Mouse (Mus musculus): ENCODE measurements around the gene Kmt5a. TPM values are rescaled to one million over a fixed set of nuclear protein-coding genes. Genes with fewer than 3 reads are reported as not detected.
A peak's percentile ranks its signal among the peaks of the same experiment; 100 is the strongest.
"Not testable (repeated sequence)": the region's sequence is repeated elsewhere in the genome, so short reads cannot be mapped to it uniquely, and the experiment has no call there.

Kmt5a gene
- total RNA-seq, 2 experiments from 2014 or later, result 178 to 229 TPM

DNA sequence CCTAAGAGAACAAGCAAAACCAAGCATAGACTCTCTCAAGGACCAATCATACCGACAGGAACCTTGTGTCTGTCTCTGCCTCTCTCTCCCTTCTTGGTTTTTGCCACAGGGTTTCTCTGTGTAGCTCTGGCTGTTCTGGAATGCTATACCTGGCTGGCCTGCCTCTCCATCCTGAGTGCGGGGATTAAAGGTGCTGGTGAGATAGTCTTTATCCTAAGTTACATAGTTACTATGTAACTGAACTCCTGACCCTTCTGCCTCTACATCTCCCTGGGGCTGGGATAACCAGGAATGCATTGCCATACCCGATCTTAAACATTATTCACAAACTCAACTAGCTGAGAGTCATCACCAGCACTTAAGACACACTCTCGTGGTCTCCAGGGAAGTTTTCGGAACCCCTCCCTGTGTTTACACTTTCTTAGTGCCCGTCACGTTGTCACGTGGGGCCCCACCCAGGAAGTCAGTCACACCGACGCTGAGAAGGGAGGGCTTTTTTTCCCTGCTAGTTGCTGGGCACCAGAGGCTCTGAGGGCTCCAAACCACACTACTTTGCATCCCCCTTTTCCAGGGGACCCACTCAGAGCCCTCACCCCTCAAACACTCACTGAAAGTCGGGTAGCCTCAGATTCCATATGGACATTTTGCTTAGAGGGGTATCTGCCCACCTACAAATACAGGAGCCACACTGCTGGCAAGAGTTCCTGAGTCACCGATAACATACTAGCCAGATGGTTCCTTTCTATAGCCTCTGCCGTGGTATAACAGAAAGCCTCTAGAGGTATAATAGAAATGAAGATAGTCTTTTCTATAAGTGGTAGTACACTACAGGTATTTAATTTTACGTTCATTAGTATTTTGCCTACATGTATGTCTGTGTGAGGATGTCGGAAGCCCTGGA, 57.1 kb downstream of the Kmt5a start:
- peak overlapping the region; percentile 90 for H3K27ac ChIP-seq
- intact Hi-C loops (cut with DNase I), result loop anchor here (5.0 kb wide), 1 partner anchor 35 kb away; the partner anchor contains the start of gene Rilpl1
- H3K4me3 ChIP-seq, result peak overlapping the region; percentile 26
- DNase-seq, result no peak
- no peak for TF ChIP-seq CTCF (IDR thresholded peaks at IDR 0.05)

DNA sequence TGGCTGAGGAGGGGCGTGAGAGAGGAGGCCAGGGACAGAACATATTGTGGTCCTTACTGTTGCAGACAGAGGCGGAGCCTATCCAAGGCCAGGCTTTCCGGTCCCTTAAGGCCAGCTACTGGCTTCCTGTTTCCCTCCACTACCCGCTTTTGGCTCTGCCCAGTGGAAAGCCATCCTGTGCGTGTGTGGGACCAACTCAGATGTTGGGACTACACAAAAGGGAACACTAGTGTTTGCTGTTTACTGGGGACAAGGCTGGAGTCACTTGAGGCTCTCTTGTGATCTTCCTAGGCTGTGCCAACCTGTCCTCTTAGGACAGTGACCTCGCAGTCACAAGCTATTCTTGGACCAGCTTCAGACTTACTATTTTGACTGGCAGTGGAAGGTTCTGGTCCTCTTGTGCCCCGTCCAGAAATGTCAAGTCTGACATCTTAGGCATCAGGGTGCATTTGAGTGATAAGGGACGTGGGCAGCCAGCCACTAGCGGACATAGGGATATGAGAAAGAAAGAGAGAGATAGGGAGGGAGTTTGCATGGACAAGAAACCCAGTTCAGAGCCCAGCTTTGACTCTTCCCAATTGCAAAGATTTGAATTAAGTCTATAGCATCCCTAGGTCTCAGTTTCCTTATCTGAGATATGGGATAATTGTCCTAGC, 58.6 kb downstream of the Kmt5a start:
- peak overlapping the region; percentile 90 for H3K27ac ChIP-seq
- peak overlapping the region; percentile 19; the same call in 1 of the 2 replicates for H3K4me3 ChIP-seq
- intact Hi-C loops (cut with DNase I), result loop anchor here (5.0 kb wide), 1 partner anchor 34 kb away; the partner anchor contains the start of gene Rilpl1
- no peak for TF ChIP-seq CTCF (IDR thresholded peaks at IDR 0.05)
- DNase-seq, result peak; percentile 78

DNA sequence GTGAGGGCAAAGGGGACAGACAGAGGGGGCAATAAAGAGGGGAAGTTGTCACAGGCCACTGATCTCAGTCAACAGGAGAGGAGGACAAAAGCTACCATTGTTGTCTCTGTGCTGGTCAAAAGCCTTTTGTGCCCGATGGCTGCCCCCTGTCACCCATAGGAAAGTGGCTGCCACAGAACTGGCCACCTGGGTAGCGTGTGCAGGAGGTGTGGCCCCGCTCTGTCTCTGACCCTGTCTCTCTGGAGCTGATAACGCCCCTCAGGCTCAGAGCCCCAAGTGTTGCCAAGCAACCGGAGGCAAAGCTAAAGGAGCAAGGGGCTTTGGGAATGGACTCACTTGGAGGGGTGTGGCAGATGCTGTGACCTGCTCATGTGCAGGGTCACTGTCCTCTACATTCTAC, 59.3 kb downstream of the Kmt5a start:
- DNase-seq, result no peak
- Histone ChIP-seq H3K27ac (peak overlapping the region; percentile 90), H3K4me3 (peak overlapping the region; percentile 11; the same call in 1 of the 2 replicates)
- no peak for TF ChIP-seq CTCF (IDR thresholded peaks at IDR 0.05)
- intact Hi-C loops (cut with DNase I), result loop anchor here (5.0 kb wide), 1 partner anchor 33 kb away; the partner anchor contains the start of gene Rilpl1

DNA sequence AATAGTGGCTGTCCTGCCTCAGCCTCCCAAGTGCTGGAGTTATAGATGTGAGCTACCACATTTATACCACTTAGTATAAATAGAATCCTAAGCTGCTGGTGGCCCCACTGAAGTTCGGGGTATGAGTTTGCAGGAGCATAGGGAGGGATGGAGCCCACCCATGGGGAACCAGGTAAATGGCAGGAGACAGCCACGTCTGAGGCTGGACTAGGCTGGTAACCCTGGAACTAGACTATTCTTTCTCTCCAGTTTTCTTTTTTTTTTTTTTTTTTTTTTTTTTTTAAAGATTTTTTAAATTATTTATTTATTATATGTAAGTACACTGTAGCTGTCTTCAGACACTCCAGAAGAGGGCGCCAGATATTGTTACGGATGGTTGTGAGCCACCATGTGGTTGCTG, 60.3 kb downstream of the Kmt5a start:
- DNase-seq; H3K4me3 ChIP-seq; intact Hi-C loops (cut with DNase I): not testable (repeated sequence)
- H3K27ac ChIP-seq, result peak overlapping the region; percentile 90

DNA sequence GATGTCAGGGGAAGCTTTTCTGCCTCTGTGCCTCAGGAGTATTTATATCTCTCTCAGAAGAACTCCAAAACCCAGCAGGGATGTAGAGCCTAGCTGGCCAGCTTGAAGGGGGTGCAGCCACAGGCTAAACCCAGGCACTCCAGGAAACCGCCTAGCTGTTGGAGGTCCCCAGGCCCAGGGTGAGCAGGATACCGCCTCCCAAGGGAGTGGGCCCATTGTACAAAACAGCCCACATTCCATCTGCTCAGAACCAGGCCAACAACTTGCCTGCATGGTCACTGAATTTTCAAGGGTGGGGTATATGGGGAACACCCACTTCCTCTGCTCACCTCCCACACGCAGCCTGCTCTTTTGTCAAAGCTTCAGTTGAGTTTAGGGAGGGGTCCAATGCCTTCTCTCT, 60.8 kb downstream of the Kmt5a start:
- DNase-seq, result no peak
- 0 out of 2 replicates have a peak overlapping the region, but pooled peaks have one; percentile 0 for H3K4me3 ChIP-seq
- peak overlapping the region; percentile 85 for H3K27ac ChIP-seq
- TF ChIP-seq CTCF (IDR thresholded peaks at IDR 0.05), result no peak
- intact Hi-C loops (cut with DNase I), result no loop called here

DNA sequence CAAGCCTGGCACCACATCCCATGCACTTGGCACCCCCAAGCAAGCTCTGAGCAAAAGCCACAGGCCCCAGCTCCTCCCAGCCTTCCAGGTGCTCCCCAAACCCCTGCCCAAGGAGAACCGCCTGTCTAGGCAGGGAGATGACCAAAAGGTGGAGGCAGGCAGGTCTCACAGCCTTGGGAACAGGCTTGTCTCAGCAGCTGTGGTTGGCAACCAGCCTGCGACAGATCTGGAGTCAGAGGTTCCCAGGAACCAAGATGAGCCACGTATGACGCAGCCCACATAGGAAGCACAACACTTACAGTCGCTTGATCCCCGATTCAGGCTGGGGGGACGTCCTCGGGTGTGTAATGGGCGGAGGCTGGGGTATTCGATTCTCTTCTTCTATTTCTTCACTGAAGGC, 61.8 kb downstream of the Kmt5a start:
- TF ChIP-seq CTCF (IDR thresholded peaks at IDR 0.05), result no peak
- H3K4me3 ChIP-seq, result 0 out of 2 replicates have a peak overlapping the region, but pooled peaks have one; percentile 5
- peak; percentile 67 for DNase-seq
- intact Hi-C loops (cut with DNase I), result no loop called here
- peak overlapping the region; percentile 85 for H3K27ac ChIP-seq

DNA sequence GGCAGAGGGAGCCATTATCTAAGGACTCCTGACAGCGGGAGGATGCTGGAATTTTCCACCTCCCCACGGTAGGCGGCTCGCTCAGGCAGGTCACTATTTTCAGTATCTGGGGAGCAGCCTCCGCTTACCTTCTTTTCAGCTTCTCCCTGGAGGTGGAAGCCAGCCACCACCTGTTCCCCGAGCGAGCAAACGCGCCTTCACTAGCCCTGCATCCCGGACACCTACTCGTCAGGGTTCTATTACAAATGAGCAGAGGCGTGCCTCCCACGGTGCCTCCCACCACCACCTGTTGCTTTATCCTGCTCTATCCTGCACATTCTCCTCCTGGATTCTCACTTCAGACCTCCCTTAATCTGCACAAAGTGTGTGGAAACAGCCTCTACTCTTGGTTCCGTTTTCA, 64.0 kb downstream of the Kmt5a start:
- TF ChIP-seq CTCF (IDR thresholded peaks at IDR 0.05), result no peak
- no peak overlapping the region for H3K4me3 ChIP-seq
- intact Hi-C loops (cut with DNase I), result no loop called here
- peak overlapping the region; percentile 97 for H3K27ac ChIP-seq
- no peak for DNase-seq

DNA sequence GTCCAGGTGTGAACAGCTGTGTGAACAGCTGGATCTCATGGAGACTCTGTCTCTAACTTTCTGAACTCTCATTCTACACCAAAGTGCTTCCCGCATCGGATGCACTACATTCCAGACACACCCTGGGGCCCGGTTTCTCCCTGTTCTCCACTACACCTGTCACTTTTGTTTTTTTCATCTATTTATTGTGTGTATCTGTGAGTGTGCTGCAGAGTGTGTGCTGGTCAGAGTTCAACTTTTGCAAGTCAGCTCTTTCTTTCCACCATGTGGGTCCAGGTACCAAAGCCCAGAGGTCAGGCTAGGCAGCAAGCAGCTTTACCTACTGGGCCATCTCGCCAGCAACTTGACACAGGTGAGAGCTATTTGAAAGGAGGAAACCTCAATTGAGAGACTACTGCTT, 65.5 kb downstream of the Kmt5a start:
- no peak for DNase-seq
- TF ChIP-seq CTCF (IDR thresholded peaks at IDR 0.05), result no peak
- intact Hi-C loops (cut with DNase I), result no loop called here

DNA sequence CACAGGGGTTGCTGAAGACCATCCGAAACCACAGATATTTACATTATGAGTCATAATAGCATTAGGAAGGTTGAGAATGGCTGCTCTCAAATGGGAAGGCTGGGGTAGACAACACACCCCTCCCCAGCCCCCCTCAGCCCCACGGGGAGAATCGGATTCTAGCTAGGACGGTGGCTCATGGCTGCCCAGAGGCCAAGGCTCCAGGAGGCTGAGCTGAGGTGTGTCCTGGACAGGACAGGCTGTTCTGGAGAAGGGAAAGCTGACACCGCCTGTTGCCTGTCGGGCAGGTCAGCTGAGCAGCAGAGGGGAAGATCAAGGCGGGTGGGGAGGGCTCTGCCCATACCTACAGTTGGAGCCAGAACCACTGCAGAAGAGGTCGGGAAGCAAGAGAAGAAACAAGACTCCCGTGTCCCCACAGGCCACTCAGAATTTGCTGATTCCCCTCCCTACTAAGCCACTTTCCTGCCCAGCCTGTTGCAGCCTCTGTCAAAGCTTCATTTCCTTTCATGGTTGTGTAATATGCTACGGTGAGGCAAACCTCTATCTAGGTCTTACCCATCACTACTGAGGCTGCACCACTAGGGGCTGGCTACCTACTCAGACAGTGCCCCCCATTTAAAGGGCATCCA, 67.1 kb downstream of the Kmt5a start:
- DNase-seq, result peak; percentile 91
- Histone ChIP-seq H3K27ac (peak overlapping the region; percentile 97), H3K4me3 (peak overlapping the region; percentile 28)
- intact Hi-C loops (cut with DNase I), result no loop called here
- peak; percentile 50 for TF ChIP-seq CTCF (IDR thresholded peaks at IDR 0.05)

More for the DNA sequence above, 65.5 kb downstream of the Kmt5a start:
- Histone ChIP-seq H3K27ac (peak overlapping the region; percentile 97), H3K4me3 (no peak overlapping the region)

DNA sequence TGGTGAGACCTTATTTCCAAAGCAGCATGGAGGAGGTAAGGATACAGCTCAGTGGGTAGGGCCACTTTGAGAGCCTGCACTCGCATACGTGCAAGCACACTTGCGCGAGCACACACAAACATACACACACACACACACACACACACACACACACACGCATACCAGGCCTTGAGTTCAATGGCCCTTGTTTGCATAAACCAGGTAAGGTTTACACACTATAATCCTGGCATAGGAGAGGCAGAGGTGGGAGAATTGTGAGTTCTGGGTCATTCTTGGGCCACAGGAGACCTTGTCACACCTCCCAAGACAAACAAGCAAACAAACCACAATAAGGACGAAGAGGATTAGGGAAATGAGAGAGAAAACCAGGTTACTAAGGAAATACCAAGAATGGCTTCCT, 69.5 kb downstream of the Kmt5a start:
- intact Hi-C loops (cut with DNase I), result no loop called here
- no peak for DNase-seq
- H3K27ac ChIP-seq, result peak overlapping the region; percentile 97
- H3K4me3 ChIP-seq, result peak overlapping the region; percentile 19
- no peak for TF ChIP-seq CTCF (IDR thresholded peaks at IDR 0.05)

DNA sequence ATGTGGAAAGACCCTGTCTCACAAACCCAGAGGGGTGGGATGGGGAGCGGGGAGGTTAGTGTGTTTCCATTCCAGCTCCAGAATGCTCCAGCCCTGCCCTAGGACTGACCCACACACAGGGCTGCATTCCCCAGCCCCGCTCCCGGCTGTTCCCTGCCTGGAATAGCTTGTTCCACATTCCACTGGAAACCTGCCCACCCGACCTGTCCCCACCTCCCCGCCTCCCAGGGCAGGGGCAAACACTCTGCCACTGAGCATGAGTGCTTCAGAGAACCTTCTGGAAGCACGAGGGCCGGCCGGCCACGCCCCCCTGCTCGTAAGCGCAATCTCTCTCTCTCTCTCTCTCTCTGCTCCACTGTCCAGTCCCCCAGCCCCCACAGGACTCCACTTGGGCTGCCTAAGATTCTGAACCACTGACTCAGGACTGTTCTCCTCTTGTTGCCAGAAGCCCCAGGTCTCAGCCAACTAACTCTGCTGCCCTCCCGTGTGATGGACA, 70.1 kb downstream of the Kmt5a start:
- peak; percentile 94 for DNase-seq
- Histone ChIP-seq H3K4me3 (peak overlapping the region; percentile 43), H3K27ac (peak overlapping the region; percentile 97)
- intact Hi-C loops (cut with DNase I), result loop anchor here (1.0 kb wide), 1 partner anchor 19 kb away; no protein-coding TSS in a partner anchor
- TF ChIP-seq CTCF (IDR thresholded peaks at IDR 0.05), result no peak

DNA sequence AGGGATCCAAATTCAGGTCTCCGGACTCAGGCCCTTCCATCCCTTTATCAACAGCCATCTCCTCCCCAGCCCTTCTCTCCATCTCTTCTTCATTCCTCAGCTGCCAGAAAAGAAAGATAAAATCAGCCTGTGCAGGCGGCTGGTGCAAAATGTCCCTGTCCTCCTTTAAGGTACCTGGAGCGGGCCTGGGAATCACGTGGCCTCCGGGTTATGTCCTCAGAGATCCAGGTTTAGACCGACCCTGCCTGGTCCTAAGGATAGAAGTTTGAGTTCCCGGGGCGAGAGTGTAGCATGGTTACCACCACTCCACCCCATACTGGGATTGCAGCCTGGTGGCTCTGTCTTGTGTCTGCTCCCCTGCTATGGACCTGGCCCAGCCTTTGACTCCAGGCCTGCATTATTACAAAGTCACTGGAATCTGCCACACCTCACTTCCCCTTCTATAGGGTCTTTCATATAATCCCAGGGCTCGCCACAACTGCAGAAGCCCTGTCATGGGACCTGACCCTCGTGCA, 70.9 kb downstream of the Kmt5a start:
- peak; percentile 79 for DNase-seq
- no peak for TF ChIP-seq CTCF (IDR thresholded peaks at IDR 0.05)
- peak overlapping the region; percentile 97 for H3K27ac ChIP-seq
- H3K4me3 ChIP-seq, result peak overlapping the region; percentile 43
- intact Hi-C loops (cut with DNase I), result loop anchor here (1.0 kb wide), 1 partner anchor 18 kb away; no protein-coding TSS in a partner anchor

Small RNA genes within 50 kb of the gene (microRNA-seq; reads per million reads assigned to microRNA genes)
- not detected for gene Gm27486

Other genes with a start within 250 kb of the Kmt5a start
- gene Pitpnm2, start 190.2 kb upstream of the Kmt5a start, total RNA-seq (2021), result 10 to 100 TPM; 18.1 to 28.4 TPM
- 1 to 10 TPM; 2.7 to 3.4 TPM for gene Mphosph9, start 112.0 kb upstream of the Kmt5a start, total RNA-seq (2021)
- gene 2810006K23Rik, start 111.8 kb upstream of the Kmt5a start, total RNA-seq (2021), result 1 to 10 TPM; 6.2 to 8.7 TPM
- gene Cdk2ap1, start 76.8 kb upstream of the Kmt5a start, total RNA-seq (2021), result 100 to 1,000 TPM; 140 to 141 TPM
- gene Sbno1, start 13.9 kb upstream of the Kmt5a start, total RNA-seq (2021), result 10 to 100 TPM; 43.2 to 49.2 TPM
- 1 to 10 TPM; 4.6 to 4.7 TPM for gene Rilpl2, start 38.4 kb downstream of the Kmt5a start, total RNA-seq (2021)
- gene Snrnp35, start 43.2 kb downstream of the Kmt5a start, total RNA-seq (2021), result 10 to 100 TPM; 27.7 to 33.1 TPM
- gene Rilpl1, start 91.5 kb downstream of the Kmt5a start, total RNA-seq (2021), result 100 to 1,000 TPM; 243 to 286 TPM
- gene Tmed2, start 100.8 kb downstream of the Kmt5a start, total RNA-seq (2021), result 100 to 1,000 TPM; 144 to 170 TPM
- gene Ddx55, start 112.9 kb downstream of the Kmt5a start, total RNA-seq (2021), result 1 to 10 TPM; 4.5 to 4.8 TPM
- 10 to 100 TPM; 36.7 to 38.5 TPM for gene Eif2b1, start 139.2 kb downstream of the Kmt5a start, total RNA-seq (2021)
- gene Gtf2h3, start 139.2 kb downstream of the Kmt5a start, total RNA-seq (2021), result 10 to 100 TPM; 15.4 to 16.3 TPM
- 10 to 100 TPM; 27.7 to 34.3 TPM for gene Atp6v0a2, start 188.6 kb downstream of the Kmt5a start, total RNA-seq (2021)

Measured in gastrocnemius, adult 2 months (tissue).